Mouse (Mus musculus) olfactory bulb, adult 2 months (tissue): Measurements from ENCODE around the gene Pitpnb.

Experiments used
- CTCF ChIP-seq: fragments of 200-500 bp; IDR thresholded peaks from 2 replicates; pipeline ENCODE4 v1.5.1; 2012; ENCODE audit warnings: low read depth, mild to moderate bottlenecking, low read length, moderate library complexity; ENCODE audit not compliant: insufficient read depth
- POLR2A ChIP-seq: fragments of 200-500 bp; IDR thresholded peaks from 2 replicates; pipeline ENCODE4 v1.6.1; 2012; ENCODE audit warnings: mild to moderate bottlenecking, low read depth, low read length, moderate library complexity; ENCODE audit not compliant: insufficient read depth

DNA sequence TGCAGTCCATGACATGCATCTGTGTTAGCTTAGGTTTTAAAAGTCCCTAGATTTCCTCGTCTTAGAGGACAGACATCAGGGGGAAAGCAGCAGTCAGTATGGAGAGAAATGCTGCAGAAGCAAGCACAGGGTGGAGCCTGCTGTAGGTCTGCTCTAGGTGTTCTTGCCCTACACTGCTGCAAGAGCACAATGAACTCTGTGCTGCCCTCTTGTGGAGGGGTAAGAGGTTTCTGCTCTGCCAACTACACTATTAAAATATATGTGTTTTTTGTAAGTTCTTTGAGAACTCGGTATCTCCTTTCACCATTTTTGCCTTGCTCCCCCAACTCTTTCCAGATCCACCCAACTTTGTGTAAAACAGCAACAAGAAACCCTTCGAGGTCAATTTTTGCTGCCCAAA is 25.8 kb upstream of the Pitpnb start:
- TF ChIP-seq POLR2A (no peak), CTCF (no peak)
